Mouse (Mus musculus) testis, adult 2 months (tissue): Measurements from ENCODE around the gene Gm49395. TPM values are rescaled to one million over a fixed set of nuclear protein-coding genes. Genes with fewer than 3 reads are reported as not detected.

Source experiments
- H3K27ac ChIP-seq: fragments of 200-500 bp; 2 replicates; pipeline ENCODE4 v1.5.1; 2012; ENCODE audit warnings: low read depth, low read length; ENCODE audit not compliant: control insufficient read depth, insufficient read depth
- H3K27me3 ChIP-seq: fragments of 200-500 bp; 2 replicates; pipeline ENCODE4 v1.6.1; 2012; ENCODE audit warnings: mild to moderate bottlenecking, low read length, moderate library complexity; ENCODE audit not compliant: control insufficient read depth, insufficient read depth
- H3K36me3 ChIP-seq: fragments of 200-500 bp; 2 replicates; pipeline ENCODE4 v1.6.1; 2012; ENCODE audit warnings: mild to moderate bottlenecking, low read length; ENCODE audit not compliant: control insufficient read depth, insufficient read depth
- H3K4me1 ChIP-seq: fragments of 200-500 bp; 2 replicates; pipeline ENCODE4 v1.6.1; 2012; ENCODE audit warnings: low read length; ENCODE audit not compliant: control insufficient read depth, insufficient read depth
- H3K4me3 ChIP-seq: fragments of 200-500 bp; 2 replicates; pipeline ENCODE4 v1.5.1; 2012; ENCODE audit warnings: low read depth, mild to moderate bottlenecking, low read length, moderate library complexity, mixed read lengths; ENCODE audit not compliant: control insufficient read depth
- CTCF ChIP-seq: fragments of 200-500 bp; IDR thresholded peaks from 2 replicates; pipeline ENCODE4 v1.5.1; 2012; ENCODE audit warnings: low read depth, mild to moderate bottlenecking, inconsistent platforms, low read length, moderate library complexity; ENCODE audit not compliant: control insufficient read depth, insufficient read depth, insufficient replicate concordance
- POLR2A ChIP-seq: fragments of 200-500 bp; IDR thresholded peaks from 2 replicates; pipeline ENCODE4 v1.6.1; 2012; ENCODE audit warnings: low read depth, mild to moderate bottlenecking, inconsistent platforms, low read length, moderate library complexity; ENCODE audit not compliant: control insufficient read depth
- polyA plus RNA-seq: library from polyadenylated mRNA; depleted of rRNA; stranded (reverse); fragments of >200 nt; gene quantifications from 2 replicates; pipeline ENCODE4 v1.2.3, GENCODE M21; 2012; rRNA removed

The Gm49395 gene
- polyA plus RNA-seq, 1 experiment, result not detected

DNA sequence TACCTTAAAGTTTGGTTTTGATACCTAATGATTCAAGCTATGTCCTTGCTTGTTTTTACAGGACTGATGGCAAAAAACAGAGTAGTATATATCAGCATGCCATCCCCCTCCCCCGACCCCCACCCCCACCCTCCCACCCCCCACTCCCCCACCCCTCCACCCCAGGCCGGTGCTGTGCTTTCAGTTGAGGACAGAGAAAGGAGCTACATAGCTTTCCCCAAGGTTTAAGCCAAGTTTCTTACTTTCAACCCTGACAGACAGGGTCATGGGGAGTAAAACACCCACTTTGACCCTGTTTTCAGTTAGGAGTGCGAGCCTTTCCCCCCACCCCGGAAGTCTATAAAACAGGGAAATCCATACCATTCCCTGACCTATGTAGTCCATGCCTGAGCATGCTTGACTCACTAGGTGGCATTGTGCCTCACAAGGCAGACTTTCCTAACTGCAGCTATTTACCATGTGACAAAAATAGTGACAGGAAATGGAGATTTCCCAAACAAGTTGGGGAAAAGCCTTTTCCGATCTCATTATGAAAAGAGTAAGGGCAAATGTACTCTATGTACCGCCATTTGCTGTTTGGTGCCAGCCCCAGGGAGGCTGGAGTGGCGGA is 98.2 kb downstream of the Gm49395 start:
- no peak overlapping the region for H3K27ac ChIP-seq
- H3K4me3 ChIP-seq, result no peak overlapping the region
- H3K36me3 ChIP-seq, result no peaks in the 10 kb centered on the region
- H3K27me3 ChIP-seq, result no peaks in the 10 kb centered on the region
- TF ChIP-seq POLR2A (no peak), CTCF (no peak)
- H3K4me1 ChIP-seq, result no peaks in the 10 kb centered on the region

DNA sequence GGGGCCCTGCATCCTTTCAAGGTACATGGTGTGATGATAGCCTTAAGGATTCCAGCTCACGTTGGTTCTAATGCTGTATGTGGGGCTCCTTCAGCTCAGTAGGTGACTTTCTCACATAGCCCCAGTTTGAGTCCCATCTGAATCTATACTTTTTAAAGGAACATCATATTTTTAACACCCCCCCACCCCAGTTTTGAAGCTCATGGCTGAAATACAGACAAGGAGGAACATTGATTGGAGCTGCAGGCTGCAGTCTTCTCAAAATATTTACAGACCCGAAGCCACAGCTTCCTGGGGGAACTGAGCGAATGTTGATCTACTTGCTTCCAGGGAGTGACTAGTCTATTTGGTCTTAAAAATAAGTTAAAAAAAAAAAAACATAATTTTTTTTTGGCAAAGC is 98.9 kb downstream of the Gm49395 start:
- TF ChIP-seq CTCF (no peak), POLR2A (no peak)
- H3K4me3 ChIP-seq, result no peak overlapping the region
- H3K27ac ChIP-seq, result no peak overlapping the region
- no peaks in the 10 kb centered on the region for H3K27me3 ChIP-seq
- H3K36me3 ChIP-seq, result no peaks in the 10 kb centered on the region
- H3K4me1 ChIP-seq, result no peaks in the 10 kb centered on the region

DNA sequence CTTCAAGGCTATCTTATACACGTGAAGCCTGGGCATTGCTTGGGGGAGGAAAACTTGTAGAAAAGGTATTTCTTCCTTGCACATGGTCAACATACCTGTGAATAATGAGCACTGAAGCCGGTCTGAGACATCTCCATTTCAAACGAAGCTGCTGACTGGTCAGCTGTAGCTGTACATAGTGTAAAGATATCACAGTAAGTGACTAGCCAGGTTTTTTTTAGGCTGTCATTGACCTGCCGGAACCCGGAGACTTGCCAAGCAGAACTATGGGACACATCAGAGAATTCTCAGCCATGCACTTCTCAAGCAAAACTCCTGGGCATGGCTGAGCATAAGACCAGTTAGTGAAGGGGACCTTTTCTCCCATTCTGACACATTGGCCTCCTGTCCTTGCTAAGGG is 99.6 kb downstream of the Gm49395 start:
- Histone ChIP-seq H3K36me3 (no peaks in the 10 kb centered on the region), H3K4me3 (no peak overlapping the region), H3K27ac (no peak overlapping the region), H3K27me3 (no peaks in the 10 kb centered on the region), H3K4me1 (no peaks in the 10 kb centered on the region)
- TF ChIP-seq CTCF (no peak), POLR2A (no peak)

DNA sequence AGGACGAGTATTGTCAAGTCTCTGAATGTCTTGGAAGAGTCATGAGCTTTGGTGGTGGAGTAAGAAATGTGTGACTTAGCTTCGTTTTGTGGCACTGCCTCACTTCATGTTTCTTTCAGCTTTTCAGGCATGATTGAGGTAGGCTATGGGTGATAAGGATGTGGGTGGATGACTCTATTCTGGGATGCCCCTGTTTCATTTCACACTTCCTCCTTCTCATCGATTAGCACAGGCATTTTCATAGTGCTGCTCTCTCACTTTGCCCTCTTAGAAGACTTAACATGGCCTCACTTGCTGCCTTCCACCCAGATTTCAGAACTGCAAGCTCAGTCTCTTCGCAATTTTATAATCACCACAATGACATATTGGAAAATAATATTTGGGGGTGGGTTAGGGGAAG is 102.1 kb downstream of the Gm49395 start:
- Histone ChIP-seq H3K27ac (no peak overlapping the region), H3K4me3 (no peak overlapping the region), H3K27me3 (no peaks in the 10 kb centered on the region), H3K4me1 (no peaks in the 10 kb centered on the region), H3K36me3 (no peaks in the 10 kb centered on the region; the same call in 1 of the 2 replicates)
- TF ChIP-seq POLR2A (no peak), CTCF (no peak)

DNA sequence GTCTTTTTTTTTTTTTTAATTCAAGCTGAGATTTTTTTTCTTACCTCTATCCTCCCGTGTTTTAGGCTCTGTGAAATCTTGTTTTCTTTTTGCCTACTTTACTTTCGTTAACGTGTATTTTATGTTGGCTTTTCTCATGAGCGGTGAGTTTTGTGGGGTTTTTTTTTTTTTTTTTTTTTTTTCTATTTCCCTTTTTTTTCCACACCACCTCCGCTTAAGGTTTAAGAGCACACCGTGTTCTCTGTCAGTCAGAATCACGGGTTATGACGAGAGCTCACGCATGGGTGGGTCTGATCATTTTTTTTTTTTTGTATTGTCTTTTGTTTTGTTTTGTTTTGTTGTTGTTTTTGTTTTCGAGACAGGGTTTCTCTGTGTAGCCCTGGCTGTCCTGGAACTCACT is 103.6 kb downstream of the Gm49395 start:
- Histone ChIP-seq H3K4me3 (no peak overlapping the region), H3K27me3 (no peaks in the 10 kb centered on the region), H3K4me1 (no peaks in the 10 kb centered on the region; the same call in 1 of the 2 replicates), H3K36me3 (no peaks in the 10 kb centered on the region; the same call in 1 of the 2 replicates), H3K27ac (no peak overlapping the region)
- TF ChIP-seq CTCF, result no peak
- no peak for TF ChIP-seq POLR2A

DNA sequence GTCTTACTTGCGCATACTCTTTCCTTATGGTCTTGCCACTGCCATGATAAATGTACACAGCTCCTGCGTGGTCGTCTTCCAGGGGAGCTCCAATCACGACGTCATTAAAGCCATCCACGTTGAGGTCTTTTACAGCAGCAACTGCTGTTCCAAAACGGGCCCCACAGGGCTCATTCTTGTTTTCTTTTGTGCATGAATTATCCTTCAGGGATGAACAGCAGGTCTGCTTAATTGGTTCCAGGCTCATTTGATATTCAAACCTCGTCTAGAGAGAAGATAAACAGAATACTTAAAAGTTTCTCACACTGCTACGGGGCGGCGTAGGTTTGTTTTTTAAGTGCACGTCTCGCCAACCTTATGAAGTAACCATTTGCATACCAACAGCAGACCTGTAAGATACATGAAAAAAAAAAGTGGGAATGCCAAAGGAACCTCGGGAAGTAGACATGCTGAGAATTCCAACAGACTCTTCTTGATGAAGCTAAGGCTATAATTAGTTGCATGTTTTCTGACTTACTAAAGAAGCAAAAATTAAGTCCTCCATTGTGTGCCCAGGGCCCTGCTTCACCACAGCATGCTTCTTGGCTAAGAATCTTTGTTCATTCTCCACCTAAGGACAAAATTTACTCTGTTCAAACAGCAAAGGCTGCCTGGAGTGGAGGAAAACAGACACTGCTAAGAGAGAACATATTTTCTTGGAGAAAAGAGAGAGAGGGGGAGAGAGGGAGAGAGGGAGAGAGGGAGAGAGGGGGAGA is 109.3 kb downstream of the Gm49395 start:
- TF ChIP-seq CTCF (no peak), POLR2A (no peak)
- Histone ChIP-seq H3K36me3 (no peaks in the 10 kb centered on the region; the same call in 1 of the 2 replicates), H3K27ac (no peak overlapping the region), H3K4me3 (no peak overlapping the region), H3K27me3 (no peaks in the 10 kb centered on the region), H3K4me1 (no peaks in the 10 kb centered on the region; the same call in 1 of the 2 replicates)

DNA sequence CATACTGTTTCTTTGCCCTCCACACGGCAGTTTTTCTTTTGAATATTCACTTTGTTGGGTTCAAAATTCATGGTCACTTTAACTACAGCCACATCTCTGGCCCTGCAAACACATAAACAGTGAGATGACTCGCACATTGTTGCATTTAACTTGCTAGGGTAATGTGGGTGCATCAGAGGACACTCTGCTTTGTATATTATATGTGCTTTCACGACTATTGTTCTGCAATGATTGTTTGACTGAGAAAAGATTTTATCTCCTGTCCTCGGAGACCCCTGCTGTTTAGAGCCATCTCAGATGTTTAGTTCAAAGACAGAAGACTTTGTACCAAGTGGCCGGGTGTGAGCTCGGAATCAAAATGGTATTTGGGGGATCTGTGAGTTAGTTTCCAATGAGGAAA is 114.1 kb downstream of the Gm49395 start:
- Histone ChIP-seq H3K4me1 (no peaks in the 10 kb centered on the region), H3K4me3 (no peak overlapping the region), H3K27me3 (no peaks in the 10 kb centered on the region), H3K27ac (no peak overlapping the region), H3K36me3 (no peaks in the 10 kb centered on the region)
- no peak for TF ChIP-seq CTCF
- TF ChIP-seq POLR2A, result no peak

DNA sequence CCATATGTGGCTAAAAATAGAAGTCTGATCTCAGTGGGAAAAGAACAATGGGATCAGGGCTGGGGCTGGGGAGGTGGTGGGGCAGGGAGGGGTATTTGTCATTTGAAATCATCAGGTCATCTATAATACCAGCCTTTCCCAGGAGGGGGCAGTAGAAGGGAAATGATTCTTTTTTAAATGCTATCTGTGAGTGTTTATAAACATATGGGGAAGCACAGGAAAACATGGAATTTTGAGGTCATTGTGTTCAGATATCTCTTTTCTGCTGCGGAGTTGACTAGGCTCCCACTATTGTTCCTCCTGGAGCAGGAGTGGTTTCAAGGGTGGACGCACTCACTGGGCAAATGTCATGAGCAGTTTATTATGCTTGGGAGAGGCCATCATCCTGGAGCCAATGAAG is 114.6 kb downstream of the Gm49395 start:
- no peak overlapping the region for H3K27ac ChIP-seq
- TF ChIP-seq CTCF (no peak), POLR2A (no peak)

More for the DNA sequence above, 114.6 kb downstream of the Gm49395 start:
- Histone ChIP-seq H3K4me3 (no peak overlapping the region), H3K27me3 (no peaks in the 10 kb centered on the region), H3K36me3 (no peaks in the 10 kb centered on the region), H3K4me1 (no peaks in the 10 kb centered on the region)

Other genes with a start within 250 kb of the Gm49395 start
- 0.47 and 0.55 TPM in 2 replicates for gene Itga2, start 169.8 kb downstream of the Gm49395 start, polyA plus RNA-seq
- gene Pelo, start 11.7 kb downstream of the Gm49395 start, polyA plus RNA-seq, result 14.9 and 18.6 TPM in 2 replicates
- gene Itga1, start within 50 bp of the Gm49395 start, polyA plus RNA-seq, result 8.4 and 8.6 TPM in 2 replicates